Mouse (Mus musculus) limb, embryonic 11.5 days (tissue): ENCODE measurements around the gene Msi2. TPM values are rescaled to one million over a fixed set of nuclear protein-coding genes. Genes with fewer than 3 reads are reported as not detected.

Source experiments
- ATAC-seq: fragments of 200-750 bp; cut with Nextera tagmentation; 2 replicates; pipeline ENCODE4 v1.8.0; 2017; ENCODE audit warnings: low read depth; ENCODE audit not compliant: insufficient number of reproducible peaks, low FRiP score, low TSS enrichment
- DNase-seq: peaks from one replicate; pipeline ENCODE4 v3.0.0-alpha.2; 2015; ENCODE audit warnings: low spot score
- H3K27ac ChIP-seq: fragments of 300-500 bp; sonication (generic); replicated peaks from 2 replicates; pipeline ENCODE4 v1.5.1; 2014; ENCODE audit warnings: low read depth, mild to moderate bottlenecking, low read length
- H3K27me3 ChIP-seq: fragments of 300-500 bp; sonication (generic); 2 replicates; pipeline ENCODE4 v1.6.1; 2014; ENCODE audit warnings: mild to moderate bottlenecking, low read length, mixed read lengths; ENCODE audit not compliant: control insufficient read depth, insufficient read depth
- H3K36me3 ChIP-seq: fragments of 300-500 bp; sonication (generic); 2 replicates; pipeline ENCODE4 v1.6.1; 2014; ENCODE audit warnings: mild to moderate bottlenecking, low read length, moderate library complexity, mixed read lengths; ENCODE audit not compliant: control insufficient read depth, insufficient read depth
- H3K4me1 ChIP-seq: fragments of 300-500 bp; sonication (generic); 2 replicates; pipeline ENCODE4 v1.6.1; 2014; ENCODE audit warnings: low read length, mixed read lengths; ENCODE audit not compliant: control insufficient read depth, insufficient read depth
- H3K4me2 ChIP-seq: fragments of 300-500 bp; sonication (generic); 2 replicates; pipeline ENCODE4 v1.6.1; 2014; ENCODE audit warnings: low read depth, mild to moderate bottlenecking, moderate library complexity; ENCODE audit not compliant: severe bottlenecking
- H3K4me3 ChIP-seq: fragments of 300-500 bp; sonication (generic); 2 replicates; pipeline ENCODE4 v1.5.1; 2014; ENCODE audit warnings: low read depth, low read length
- H3K9ac ChIP-seq: fragments of 300-500 bp; sonication (generic); 2 replicates; pipeline ENCODE4 v1.6.1; 2014; ENCODE audit warnings: mild to moderate bottlenecking, low read length
- H3K9me3 ChIP-seq: fragments of 300-500 bp; sonication (generic); 2 replicates; pipeline ENCODE4 v1.6.1; 2016; ENCODE audit warnings: low read length; ENCODE audit not compliant: control insufficient read depth
- WGBS: fragments of 180-500 bp; shearing (Covaris S2); extraction: QIAGEN DNeasy Blood & Tissue Kit; methylation state at CpG from one replicate; pipeline ENCODE4 v1.1.7; 2014; 5-methylcytosine and 5-hydroxymethylcytosine counted together
- polyA plus RNA-seq: library from polyadenylated mRNA; unstranded; fragments of >200 nt; fragmentation: Nextera tagmentation; extraction: Ambion mirVana; gene quantifications from 2 replicates; pipeline ENCODE4 v1.2.1, GENCODE M21; 2014

Msi2 gene
- polyA plus RNA-seq, 1 experiment from 2014 or later = 18.1 TPM

GRCm38 (mm10) chr11:88728508-88728890 lies 10.2 kb upstream of the Msi2 start:
- Histone ChIP-seq H3K4me2 (no peak overlapping the region), H3K9ac (no peak overlapping the region), H3K9me3 (no peaks in the 10 kb centered on the region), H3K27me3 (no peaks in the 10 kb centered on the region), H3K4me1 (peaks cover 19% of the 10 kb centered on the region), H3K4me3 (no peak overlapping the region), H3K36me3 (no peaks in the 10 kb centered on the region), H3K27ac (no peak overlapping the region)
- WGBS = 5% methylated on average over 6 of the region's 6 CpGs
- ATAC-seq (no peak), DNase-seq (peak; percentile 87)

- no peak overlapping the region for H3K9ac ChIP-seq
- DNase-seq (peak; percentile 47), ATAC-seq (peak; percentile 62; the same call in 1 of the 2 replicates)
- H3K36me3 ChIP-seq = no peaks in the 10 kb centered on the region
- H3K4me3 ChIP-seq = no peak overlapping the region
- 33% methylated on average over 20 of the region's 20 CpGs for WGBS
- H3K4me2 ChIP-seq = no peak overlapping the region
- H3K27me3 ChIP-seq = no peaks in the 10 kb centered on the region
- H3K9me3 ChIP-seq = no peaks in the 10 kb centered on the region
- peaks cover 19% of the 10 kb centered on the region for H3K4me1 ChIP-seq
- H3K27ac ChIP-seq = no peak overlapping the region; the same call in 1 of the 2 replicates
Measured at GRCm38 (mm10) chr11:88727768-88728507, 9.6 kb upstream of the Msi2 start.

- DNase-seq (no peak), ATAC-seq (no peak)
- Histone ChIP-seq H3K4me2 (no peak overlapping the region), H3K27ac (no peak overlapping the region), H3K4me3 (no peak overlapping the region), H3K36me3 (no peaks in the 10 kb centered on the region), H3K27me3 (no peaks in the 10 kb centered on the region), H3K4me1 (peaks cover 6% of the 10 kb centered on the region; the same call in 1 of the 2 replicates), H3K9me3 (no peaks in the 10 kb centered on the region), H3K9ac (no peak overlapping the region)
- WGBS = 74% methylated on average over 10 of the region's 10 CpGs
Measured at GRCm38 (mm10) chr11:88721144-88721636, 2.9 kb upstream of the Msi2 start.

- H3K9me3 ChIP-seq = no peaks in the 10 kb centered on the region
- 0 out of 2 replicates have a peak overlapping the region, but pooled peaks have one; percentile 2 for H3K9ac ChIP-seq
- DNase-seq = no peak
- peaks cover 10% of the 10 kb centered on the region for H3K4me1 ChIP-seq
- H3K4me2 ChIP-seq = no peak overlapping the region
- WGBS = 76% methylated on average over 13 of the region's 13 CpGs
- H3K27ac ChIP-seq = no peak overlapping the region
- H3K36me3 ChIP-seq = no peaks in the 10 kb centered on the region
- H3K4me3 ChIP-seq = no peak overlapping the region
- no peaks in the 10 kb centered on the region for H3K27me3 ChIP-seq
- ATAC-seq = no peak
Measured at GRCm38 (mm10) chr11:88720261-88721143, 2.2 kb upstream of the Msi2 start.

GRCm38 (mm10) chr11:88719601-88720000 lies 1.3 kb upstream of the Msi2 start:
- no peaks in the 10 kb centered on the region for H3K36me3 ChIP-seq
- H3K9me3 ChIP-seq = no peaks in the 10 kb centered on the region
- H3K4me1 ChIP-seq = peaks cover 20% of the 10 kb centered on the region
- H3K27me3 ChIP-seq = no peaks in the 10 kb centered on the region
- WGBS = 66% methylated on average over 3 of the region's 3 CpGs
- H3K4me2 ChIP-seq = peak overlapping the region; percentile 91; the same call in 1 of the 2 replicates
- H3K4me3 ChIP-seq = no peak overlapping the region
- H3K27ac ChIP-seq = no peak overlapping the region
- no peak for DNase-seq
- no peak overlapping the region for H3K9ac ChIP-seq
- ATAC-seq = no peak

- peaks cover 22% of the 10 kb centered on the region for H3K4me1 ChIP-seq
- H3K4me3 ChIP-seq = peak overlapping the region; percentile 65
- no peaks in the 10 kb centered on the region for H3K36me3 ChIP-seq
- 3% methylated on average over 38 of the region's 38 CpGs for WGBS
- peak overlapping the region; percentile 91 for H3K4me2 ChIP-seq
- H3K9ac ChIP-seq = peak overlapping the region; percentile 87
- DNase-seq = no peak
- H3K9me3 ChIP-seq = no peaks in the 10 kb centered on the region
- H3K27ac ChIP-seq = peak overlapping the region; percentile 70; the same call in 1 of the 2 replicates
- 0 out of 2 replicates have a peak, but pooled peaks have one; percentile 8 for ATAC-seq
- H3K27me3 ChIP-seq = no peaks in the 10 kb centered on the region
Measured at GRCm38 (mm10) chr11:88718766-88719595, 668 bp upstream of the Msi2 start.

GRCm38 (mm10) chr11:88717644-88718049 lies 666 bp downstream of the Msi2 start:
- ATAC-seq = peak; percentile 24; the same call in 1 of the 2 replicates
- Histone ChIP-seq H3K9ac (peak overlapping the region; percentile 88), H3K4me3 (peak overlapping the region; percentile 65), H3K27me3 (no peaks in the 10 kb centered on the region), H3K4me2 (peak overlapping the region; percentile 91), H3K27ac (peak overlapping the region; percentile 63; the same call in 1 of the 2 replicates), H3K9me3 (no peaks in the 10 kb centered on the region), H3K36me3 (no peaks in the 10 kb centered on the region), H3K4me1 (peaks cover 22% of the 10 kb centered on the region)
- peak; percentile 65 for DNase-seq
- 1% methylated on average over 26 of the region's 38 CpGs for WGBS
